Mouse (Mus musculus) forebrain, embryonic 13.5 days (tissue): Measurements from ENCODE around the gene Ncdn. TPM values are rescaled to one million over a fixed set of nuclear protein-coding genes. Genes with fewer than 3 reads are reported as not detected.

Source experiments
- ATAC-seq: fragments of 200-750 bp; cut with Nextera tagmentation; 2 replicates; pipeline ENCODE4 v1.8.0; 2017
- H3K27ac ChIP-seq: fragments of 300-500 bp; sonication (generic); 2 replicates; pipeline ENCODE4 v1.5.1; 2015; ENCODE audit warnings: inconsistent platforms, mild to moderate bottlenecking, moderate library complexity
- H3K27me3 ChIP-seq: fragments of 300-500 bp; sonication (generic); 2 replicates; pipeline ENCODE4 v1.6.1; 2015; ENCODE audit warnings: mild to moderate bottlenecking, inconsistent platforms
- H3K36me3 ChIP-seq: fragments of 300-500 bp; sonication (generic); 2 replicates; pipeline ENCODE4 v1.6.1; 2015; ENCODE audit warnings: mild to moderate bottlenecking, inconsistent platforms; ENCODE audit not compliant: poor library complexity, severe bottlenecking
- H3K4me1 ChIP-seq: fragments of 300-500 bp; sonication (generic); 2 replicates; pipeline ENCODE4 v1.6.1; 2015; ENCODE audit warnings: inconsistent platforms
- H3K4me2 ChIP-seq: fragments of 300-500 bp; sonication (generic); 2 replicates; pipeline ENCODE4 v1.6.1; 2015; ENCODE audit warnings: inconsistent platforms, mild to moderate bottlenecking, moderate library complexity
- H3K4me3 ChIP-seq: fragments of 300-500 bp; sonication (generic); 2 replicates; pipeline ENCODE4 v1.5.1; 2015; ENCODE audit warnings: mild to moderate bottlenecking, inconsistent platforms
- H3K9ac ChIP-seq: fragments of 300-500 bp; sonication (generic); 2 replicates; pipeline ENCODE4 v1.6.1; 2015; ENCODE audit warnings: mild to moderate bottlenecking, inconsistent platforms
- H3K9me3 ChIP-seq: fragments of 300-500 bp; sonication (generic); replicated peaks from 2 replicates; pipeline ENCODE4 v1.6.1; 2016; ENCODE audit warnings: inconsistent platforms
- WGBS: fragments of 180-500 bp; shearing (Covaris S2); methylation state at CpG from one replicate; pipeline ENCODE4 v1.1.7; 2015; 5-methylcytosine and 5-hydroxymethylcytosine counted together
- polyA plus RNA-seq: library from polyadenylated mRNA; unstranded; fragments of >200 nt; fragmentation: Nextera tagmentation; extraction: Ambion mirVana; gene quantifications from 2 replicates; pipeline ENCODE4 v1.2.1, GENCODE M21; 2015

Gene Ncdn
- polyA plus RNA-seq, 1 experiment from 2014 or later, result 47.6 TPM

- no peak for ATAC-seq
- Histone ChIP-seq H3K9ac (peak overlapping the region; percentile 90; the same call in 1 of the 2 replicates), H3K4me1 (peaks cover 69% of the 10 kb centered on the region), H3K9me3 (no peaks in the 10 kb centered on the region), H3K27me3 (no peaks in the 10 kb centered on the region), H3K4me3 (peak overlapping the region; percentile 86), H3K27ac (no peak overlapping the region), H3K4me2 (peak overlapping the region; percentile 98), H3K36me3 (peaks cover 41% of the 10 kb centered on the region)
- 67% methylated on average over 8 of the region's 8 CpGs for WGBS
Observed at GRCm38 (mm10) chr4:126750863-126751555, 2.2 kb downstream of the Ncdn start.

GRCm38 (mm10) chr4:126750046-126750683 is 3.1 kb downstream of the Ncdn start:
- 69% methylated on average over 25 of the region's 26 CpGs for WGBS
- Histone ChIP-seq H3K4me3 (peak overlapping the region; percentile 3; the same call in 1 of the 2 replicates), H3K4me1 (peaks cover 71% of the 10 kb centered on the region), H3K4me2 (peak overlapping the region; percentile 36), H3K27ac (peak overlapping the region; percentile 37), H3K36me3 (peaks cover 49% of the 10 kb centered on the region), H3K9me3 (no peaks in the 10 kb centered on the region), H3K27me3 (no peaks in the 10 kb centered on the region), H3K9ac (peak overlapping the region; percentile 30; the same call in 1 of the 2 replicates)
- ATAC-seq, result no peak

GRCm38 (mm10) chr4:126749553-126749952 is 3.7 kb downstream of the Ncdn start:
- no peak for ATAC-seq
- Histone ChIP-seq H3K4me2 (peak overlapping the region; percentile 36), H3K4me3 (0 out of 2 replicates have a peak overlapping the region, but pooled peaks have one; percentile 3), H3K9me3 (no peaks in the 10 kb centered on the region), H3K4me1 (peaks cover 67% of the 10 kb centered on the region), H3K36me3 (peaks cover 55% of the 10 kb centered on the region), H3K9ac (peak overlapping the region; percentile 30; the same call in 1 of the 2 replicates), H3K27me3 (peaks cover 4% of the 10 kb centered on the region; the same call in 1 of the 2 replicates), H3K27ac (peak overlapping the region; percentile 37; the same call in 1 of the 2 replicates)
- WGBS, result 86% methylated on average over 11 of the region's 11 CpGs

- Histone ChIP-seq H3K4me2 (no peak overlapping the region), H3K4me1 (peaks cover 67% of the 10 kb centered on the region), H3K36me3 (peaks cover 67% of the 10 kb centered on the region), H3K9me3 (no peaks in the 10 kb centered on the region), H3K9ac (0 out of 2 replicates have a peak overlapping the region, but pooled peaks have one; percentile 23), H3K27ac (no peak overlapping the region), H3K27me3 (peaks cover 15% of the 10 kb centered on the region), H3K4me3 (no peak overlapping the region)
- WGBS, result 90% methylated on average over 8 of the region's 8 CpGs
- ATAC-seq, result no peak
Observed at GRCm38 (mm10) chr4:126748381-126748780, 4.9 kb downstream of the Ncdn start.

GRCm38 (mm10) chr4:126746194-126746840 is 6.9 kb downstream of the Ncdn start:
- ATAC-seq, result no peak
- Histone ChIP-seq H3K9me3 (no peaks in the 10 kb centered on the region), H3K4me2 (no peak overlapping the region), H3K9ac (no peak overlapping the region), H3K4me1 (peaks cover 54% of the 10 kb centered on the region), H3K36me3 (peaks cover 67% of the 10 kb centered on the region), H3K27ac (peak overlapping the region; percentile 21), H3K4me3 (no peak overlapping the region), H3K27me3 (peaks cover 34% of the 10 kb centered on the region)
- WGBS, result 85% methylated on average over 10 of the region's 10 CpGs

GRCm38 (mm10) chr4:126745506-126746193 is 7.6 kb downstream of the Ncdn start:
- Histone ChIP-seq H3K9me3 (no peaks in the 10 kb centered on the region), H3K4me2 (no peak overlapping the region), H3K27me3 (peaks cover 34% of the 10 kb centered on the region), H3K9ac (no peak overlapping the region), H3K4me1 (peaks cover 47% of the 10 kb centered on the region), H3K36me3 (peaks cover 67% of the 10 kb centered on the region), H3K4me3 (no peak overlapping the region), H3K27ac (peak overlapping the region; percentile 21)
- ATAC-seq, result 0 out of 2 replicates have a peak, but pooled peaks have one; percentile 9
- WGBS, result 33% methylated on average over 13 of the region's 13 CpGs

GRCm38 (mm10) chr4:126744831-126745230 is 8.4 kb downstream of the Ncdn start:
- Histone ChIP-seq H3K9me3 (no peaks in the 10 kb centered on the region), H3K9ac (no peak overlapping the region), H3K4me3 (no peak overlapping the region), H3K27me3 (peaks cover 37% of the 10 kb centered on the region), H3K4me2 (no peak overlapping the region), H3K36me3 (peaks cover 59% of the 10 kb centered on the region), H3K27ac (no peak overlapping the region), H3K4me1 (peaks cover 39% of the 10 kb centered on the region)
- ATAC-seq, result no peak
- 89% methylated on average over 14 of the region's 14 CpGs for WGBS

- Histone ChIP-seq H3K4me2 (no peak overlapping the region), H3K27me3 (peaks cover 48% of the 10 kb centered on the region), H3K9me3 (no peaks in the 10 kb centered on the region), H3K4me3 (no peak overlapping the region), H3K9ac (no peak overlapping the region), H3K36me3 (peaks cover 52% of the 10 kb centered on the region), H3K27ac (no peak overlapping the region), H3K4me1 (peaks cover 28% of the 10 kb centered on the region)
- WGBS, result 6% methylated on average over 11 of the region's 11 CpGs
- ATAC-seq, result no peak
Observed at GRCm38 (mm10) chr4:126743713-126744112, 9.5 kb downstream of the Ncdn start.

GRCm38 (mm10) chr4:126742976-126743375 is 10.3 kb downstream of the Ncdn start:
- Histone ChIP-seq H3K36me3 (peaks cover 44% of the 10 kb centered on the region), H3K4me1 (peaks cover 20% of the 10 kb centered on the region), H3K4me3 (no peak overlapping the region), H3K4me2 (no peak overlapping the region), H3K9me3 (no peaks in the 10 kb centered on the region), H3K9ac (no peak overlapping the region), H3K27me3 (peaks cover 55% of the 10 kb centered on the region), H3K27ac (no peak overlapping the region)
- ATAC-seq, result no peak
- 57% methylated on average over 2 of the region's 2 CpGs for WGBS

- H3K4me2 ChIP-seq, result peak overlapping the region; percentile 27; the same call in 1 of the 2 replicates
- WGBS, result 7% methylated on average over 12 of the region's 12 CpGs
- peaks cover 30% of the 10 kb centered on the region for H3K36me3 ChIP-seq
- H3K9ac ChIP-seq, result no peak overlapping the region
- H3K27ac ChIP-seq, result no peak overlapping the region
- no peak overlapping the region for H3K4me3 ChIP-seq
- H3K9me3 ChIP-seq, result no peaks in the 10 kb centered on the region
- H3K27me3 ChIP-seq, result peaks cover 70% of the 10 kb centered on the region
- H3K4me1 ChIP-seq, result peaks cover 17% of the 10 kb centered on the region
- peak; percentile 74 for ATAC-seq
Observed at GRCm38 (mm10) chr4:126741448-126741847, 11.8 kb downstream of the Ncdn start.

GRCm38 (mm10) chr4:126739966-126740676 is 13.1 kb downstream of the Ncdn start:
- no peak overlapping the region for H3K4me3 ChIP-seq
- no peak overlapping the region for H3K4me2 ChIP-seq
- peaks cover 84% of the 10 kb centered on the region for H3K27me3 ChIP-seq
- no peaks in the 10 kb centered on the region for H3K9me3 ChIP-seq
- H3K27ac ChIP-seq, result no peak overlapping the region
- ATAC-seq, result no peak
- H3K4me1 ChIP-seq, result peaks cover 19% of the 10 kb centered on the region
- peaks cover 17% of the 10 kb centered on the region for H3K36me3 ChIP-seq
- H3K9ac ChIP-seq, result no peak overlapping the region
- WGBS, result 14% methylated on average over 10 of the region's 10 CpGs
